Mouse (Mus musculus) gonadal fat pad, adult 2 months (tissue): ENCODE results near the gene Casp8. TPM values are rescaled to one million over a fixed set of nuclear protein-coding genes. Genes with fewer than 3 reads are reported as not detected.
A peak's percentile ranks its signal among the peaks of the same experiment; 100 is the strongest.
"Not testable (repeated sequence)": the region's sequence is repeated elsewhere in the genome, so short reads cannot be mapped to it uniquely, and the experiment has no call there.

Experiments
- DNase-seq: peaks from one replicate; pipeline ENCODE4 v3.0.0-alpha.2; 2012; ENCODE audit warnings: low read depth
- polyA plus RNA-seq: library from polyadenylated mRNA; depleted of rRNA; stranded (reverse); fragments of >200 nt; gene quantifications from 2 replicates; pipeline ENCODE4 v1.2.3, GENCODE M21; 2012; rRNA removed

Gene Casp8
- polyA plus RNA-seq = 7.8 and 10.1 TPM in 2 replicates

DNA sequence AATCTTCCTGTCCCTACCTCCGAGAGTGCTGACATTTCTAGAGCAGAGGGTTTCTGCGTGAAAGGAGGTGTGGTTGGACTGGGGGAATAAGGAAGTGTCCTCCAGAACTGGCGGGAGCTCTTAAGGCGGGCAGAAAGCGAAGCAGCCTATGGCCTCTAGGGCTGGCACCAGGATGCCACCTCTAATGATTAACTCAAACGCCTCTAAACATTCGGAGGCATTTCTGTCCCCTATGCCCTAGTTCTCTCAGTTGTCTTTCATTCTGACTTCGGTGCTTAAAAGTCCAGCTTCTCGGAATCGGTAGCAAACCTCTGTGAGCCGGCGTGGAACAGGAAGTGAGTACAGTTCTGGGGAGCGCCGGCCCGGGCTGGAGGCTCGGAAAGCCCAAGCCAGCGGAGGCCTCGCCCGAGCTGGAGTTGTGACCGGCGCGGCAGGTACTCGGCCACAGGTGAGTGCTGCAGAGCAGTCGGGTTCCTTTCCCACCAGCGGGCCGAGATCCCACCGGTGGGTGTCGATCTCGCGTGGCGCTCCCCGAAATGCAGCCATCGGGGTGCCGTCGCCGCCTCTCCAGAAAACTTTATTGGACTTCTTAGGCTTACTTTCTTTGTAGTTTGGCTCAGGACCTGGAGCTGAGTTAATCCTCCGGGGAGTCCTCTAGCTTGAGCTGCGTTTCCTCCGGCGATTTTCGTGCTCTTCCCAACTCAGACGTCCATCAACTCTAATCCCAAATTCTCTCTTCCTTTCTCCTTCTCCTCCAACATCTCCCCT lies at the start of gene Casp8:
Gene Casp8 (plus strand): TSS at position 84 of the 768 bp plus-strand sequence.
- peak; percentile 56 for DNase-seq

DNA sequence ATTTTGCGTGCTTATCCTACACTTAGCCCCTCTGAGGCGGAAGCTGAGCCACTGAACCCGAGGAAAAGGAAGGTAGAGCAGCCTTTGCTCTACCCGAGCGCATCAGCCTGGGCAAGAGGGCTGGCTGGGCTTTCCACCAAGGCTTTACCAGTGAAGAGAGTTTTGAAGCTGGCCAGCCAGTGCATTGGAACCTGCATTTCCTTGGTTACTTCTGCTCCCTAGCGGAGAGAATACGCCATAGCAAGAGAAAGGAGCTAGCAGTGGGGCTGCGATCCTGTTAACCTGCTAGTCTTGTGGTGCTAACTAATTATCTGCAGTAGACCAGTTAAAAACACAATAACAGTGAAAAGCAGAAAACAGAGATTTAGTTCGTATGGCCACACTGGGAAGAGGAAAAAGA lies 48.3 kb upstream of the Casp8 start:
- no peak for DNase-seq

DNA sequence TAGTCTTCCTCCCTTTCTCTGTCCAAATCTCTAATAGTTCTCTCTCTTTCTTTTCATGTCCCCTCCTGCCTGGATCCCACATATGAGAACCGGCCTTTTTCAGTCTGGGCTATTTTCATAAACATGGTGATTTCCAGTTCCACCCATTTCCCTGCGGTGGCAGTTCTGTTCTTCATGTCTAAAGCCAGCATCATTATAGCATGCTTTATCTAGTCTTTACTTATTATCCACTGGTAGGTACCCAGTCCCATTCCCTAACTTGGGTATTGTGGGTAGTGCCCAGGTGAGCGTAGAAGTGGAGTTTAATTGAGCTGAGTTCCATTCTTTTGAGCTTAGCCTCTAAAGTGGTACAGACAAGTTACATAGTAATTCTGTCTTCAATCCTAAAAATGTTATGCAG lies 35.7 kb upstream of the Casp8 start:
- DNase-seq = no peak

DNA sequence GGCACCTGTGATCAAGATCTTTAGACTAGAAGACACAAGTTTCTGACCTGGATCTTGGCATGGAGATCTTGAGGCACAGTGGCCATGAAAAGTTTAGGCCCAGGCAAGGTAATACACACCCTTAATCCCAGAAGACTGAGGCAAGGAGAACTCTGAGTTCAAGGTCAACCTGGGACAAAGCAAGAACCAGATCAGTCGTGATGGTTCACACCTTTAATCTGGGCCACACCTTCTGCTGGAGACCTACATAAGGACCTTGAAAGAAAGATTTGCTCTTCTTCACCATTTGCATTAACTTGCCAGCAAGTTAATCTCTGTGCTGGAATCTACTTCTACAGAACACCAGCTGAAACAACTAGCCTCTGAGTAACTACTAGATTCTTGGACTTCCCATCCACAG lies 34.6 kb upstream of the Casp8 start:
- no peak for DNase-seq

DNA sequence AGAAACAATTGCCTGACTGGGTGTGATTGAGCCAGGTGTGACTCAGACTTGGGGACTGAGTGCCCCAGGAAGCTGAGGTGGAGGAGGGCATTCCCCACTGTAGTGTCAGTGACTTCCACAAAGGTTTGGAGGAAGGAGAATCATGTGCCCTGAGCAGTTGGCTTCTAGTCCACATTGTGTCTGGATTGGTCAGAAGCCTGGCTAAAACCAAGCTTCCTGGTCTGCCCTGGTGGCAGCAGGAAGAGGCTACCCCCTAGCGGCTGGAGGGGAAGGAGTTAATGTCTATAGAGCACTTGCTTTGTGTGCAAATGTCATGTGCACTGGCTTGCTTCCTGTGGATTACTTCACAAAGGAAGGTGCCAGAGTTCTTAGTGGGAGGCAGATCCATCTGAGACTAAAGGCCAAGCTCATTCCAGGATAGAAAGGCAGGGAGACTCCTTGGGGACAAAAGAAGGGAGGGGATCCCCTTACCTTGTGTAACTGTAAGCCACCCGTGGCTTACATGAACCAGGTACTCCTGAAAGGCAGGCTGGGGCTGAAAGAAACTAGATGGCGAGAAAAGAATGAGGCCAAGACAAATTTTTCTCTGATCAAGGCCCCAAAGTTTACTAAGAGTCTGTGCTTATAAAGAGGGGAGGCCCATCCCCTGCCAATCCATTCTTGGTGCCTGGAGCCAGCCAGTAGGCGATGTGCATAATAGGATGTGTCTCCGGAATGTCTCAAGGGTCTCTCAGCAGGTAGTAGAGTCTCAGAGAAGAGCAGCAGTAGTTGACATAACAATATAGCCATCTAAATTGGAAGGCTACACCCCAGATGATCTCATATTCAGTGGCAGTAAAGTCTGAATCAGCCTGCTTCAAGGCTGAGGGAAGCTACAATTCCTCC lies 33.5 kb upstream of the Casp8 start:
- DNase-seq = not testable (repeated sequence)

DNA sequence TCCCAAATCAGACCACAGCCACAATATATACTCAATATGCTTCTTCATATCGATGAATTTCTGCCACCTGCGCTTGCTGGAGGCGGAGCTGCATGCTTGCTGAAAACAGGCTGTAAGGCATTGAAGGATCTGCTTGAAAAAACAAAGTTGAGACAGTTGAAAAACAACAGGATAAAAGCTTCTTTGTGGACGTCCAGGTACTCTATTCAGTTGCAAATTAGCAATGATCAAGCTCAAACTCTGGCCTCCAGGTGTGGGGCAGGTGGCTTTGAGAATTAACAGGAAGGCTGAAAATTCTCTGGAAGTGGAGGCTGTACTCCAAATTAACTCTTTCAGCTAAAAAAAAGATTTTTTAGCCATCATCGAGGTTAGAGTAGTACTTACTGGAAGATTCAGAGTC lies 32.6 kb upstream of the Casp8 start:
- DNase-seq = no peak

DNA sequence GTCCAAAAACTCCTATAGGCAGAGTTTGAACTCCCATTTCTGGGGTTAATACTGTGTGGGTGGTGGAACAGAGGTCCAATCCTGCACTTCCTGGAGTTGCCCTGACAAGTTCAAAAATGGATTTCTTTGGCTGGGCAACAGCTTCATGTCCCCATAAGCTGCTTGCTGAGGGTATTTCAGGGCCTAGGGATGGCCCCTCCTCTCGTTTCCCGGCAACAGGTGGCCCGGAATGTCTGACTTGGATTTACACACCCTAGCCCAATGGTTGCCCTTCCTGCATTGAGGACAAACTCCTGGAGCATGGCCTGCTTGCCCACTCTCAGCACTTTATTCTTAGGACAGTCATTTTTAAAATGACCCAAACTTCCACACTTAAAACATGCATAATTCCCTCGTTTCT lies 28.7 kb upstream of the Casp8 start:
- DNase-seq = not testable (repeated sequence)

DNA sequence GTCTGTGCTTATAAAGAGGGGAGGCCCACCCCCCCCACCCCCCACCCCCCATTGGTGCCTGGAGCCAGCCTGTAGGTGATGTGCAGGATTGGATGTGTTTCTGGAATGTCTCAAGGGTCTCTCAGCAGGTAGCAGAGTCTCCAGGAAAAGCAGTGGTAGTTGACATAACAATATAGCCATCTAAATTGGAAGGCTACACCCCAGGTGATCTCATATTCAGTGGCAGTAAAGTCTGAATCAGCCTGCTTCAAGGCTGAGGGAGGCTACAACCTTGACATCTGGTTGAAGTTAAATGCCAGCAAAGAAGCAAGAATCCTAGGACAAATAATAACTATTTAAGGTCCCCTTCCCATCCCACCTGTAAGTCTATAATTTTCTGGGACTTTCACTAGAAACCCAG lies 26.0 kb upstream of the Casp8 start:
- DNase-seq = no peak

DNA sequence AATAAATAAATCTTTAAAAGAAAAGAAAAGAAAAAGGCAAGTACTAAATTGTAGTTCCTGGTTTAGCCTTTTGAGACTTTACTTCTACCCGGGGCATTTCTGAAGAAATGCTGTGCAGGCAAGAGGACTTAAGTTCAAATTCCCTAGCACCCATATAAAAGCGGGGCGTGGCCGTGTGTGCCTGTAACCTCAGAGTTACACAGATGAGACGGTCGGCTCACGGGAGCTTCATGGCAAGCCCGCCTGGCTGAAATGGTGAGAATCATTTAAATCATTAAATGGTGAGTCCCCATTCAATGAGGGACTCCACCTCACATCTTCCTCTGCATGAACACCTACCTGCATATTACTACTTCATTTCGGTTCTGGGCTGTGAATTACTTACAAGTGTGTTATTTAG lies 25.5 kb upstream of the Casp8 start:
- no peak for DNase-seq

DNA sequence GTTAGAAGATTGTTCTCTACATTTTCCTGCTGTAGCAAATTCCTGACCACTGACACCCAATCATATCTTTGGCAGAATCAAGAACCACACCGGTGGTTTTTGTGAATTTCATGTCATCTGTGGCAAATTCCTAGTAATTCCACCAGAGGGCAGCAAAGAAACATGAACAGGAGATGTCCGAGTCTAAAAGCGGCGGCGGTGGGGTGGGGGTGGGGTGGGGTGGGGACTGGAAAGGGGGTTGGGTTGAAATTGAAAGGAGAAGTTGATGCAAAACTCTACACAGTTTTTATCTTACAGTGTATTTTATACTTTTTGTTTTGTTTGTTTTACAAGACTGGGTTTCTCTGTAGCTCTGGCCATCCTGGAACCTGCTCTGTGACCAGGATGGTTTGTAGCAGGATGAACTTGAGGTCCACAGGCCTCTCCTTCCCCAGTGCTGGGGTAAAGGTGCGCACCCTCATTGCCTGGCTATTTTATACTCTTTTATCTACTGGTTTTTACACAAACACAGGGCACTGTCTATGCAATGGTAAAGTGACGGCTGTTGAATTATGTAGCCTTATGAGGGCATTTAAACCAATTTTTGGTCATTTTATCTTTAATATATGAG lies 25.0 kb upstream of the Casp8 start:
- DNase-seq = no peak

DNA sequence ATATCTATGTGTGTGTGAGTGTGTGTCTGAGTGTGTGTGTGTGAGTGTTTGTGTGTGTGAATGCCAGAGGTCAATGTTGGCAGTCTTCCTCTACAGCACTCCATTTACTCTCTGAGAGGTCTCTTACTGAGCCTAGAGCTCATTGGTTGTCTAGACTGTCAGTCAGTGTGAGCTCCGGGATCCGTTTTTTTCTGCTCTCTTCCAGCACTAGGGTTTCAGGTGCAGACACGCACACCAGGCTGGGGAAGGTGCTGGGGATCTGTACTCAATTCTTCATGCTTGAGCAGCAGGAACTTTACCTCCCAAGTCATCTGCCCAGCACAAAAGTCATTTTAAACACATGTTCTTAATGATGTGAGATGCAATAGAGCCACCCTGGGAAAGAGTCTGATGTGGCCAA lies 23.1 kb upstream of the Casp8 start:
- DNase-seq = no peak

DNA sequence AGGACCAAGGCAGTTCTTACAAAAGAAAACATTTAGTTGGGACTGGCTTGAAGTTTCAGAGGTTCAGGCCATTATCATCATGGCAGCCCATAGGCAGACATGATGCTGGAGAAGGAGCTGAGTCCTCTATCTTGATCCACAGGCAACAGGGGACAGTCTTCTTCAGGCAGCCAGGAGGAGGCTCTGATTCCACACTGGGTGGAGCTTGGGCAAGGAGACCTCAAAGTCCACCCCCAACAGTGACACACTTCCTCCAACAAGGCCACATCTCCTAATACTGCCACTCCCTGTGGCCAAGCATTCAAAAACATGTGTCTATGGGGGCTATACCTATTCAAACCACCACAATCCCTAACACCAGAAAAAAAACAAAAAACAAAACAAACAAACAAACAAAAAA lies 21.9 kb upstream of the Casp8 start:
- no peak for DNase-seq

DNA sequence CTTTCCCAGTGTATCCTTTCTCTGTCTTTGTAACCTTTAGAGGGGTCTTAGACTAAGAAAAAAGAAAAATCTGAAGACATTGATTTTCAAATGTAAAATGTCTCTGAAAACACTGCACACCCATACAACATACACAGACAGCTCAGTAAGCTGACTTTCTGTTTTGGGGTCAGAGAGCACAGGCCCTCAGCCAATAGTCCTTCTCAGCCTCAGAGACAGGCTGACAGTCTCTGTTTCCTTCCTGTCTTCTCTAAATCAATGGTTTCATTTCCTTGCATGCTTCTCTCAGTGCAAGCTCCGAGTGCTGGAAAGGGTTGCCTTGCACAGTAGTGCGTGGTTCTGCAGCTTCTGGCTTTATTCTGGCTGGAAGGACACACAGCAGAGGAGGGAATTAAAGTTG lies 21.3 kb upstream of the Casp8 start:
- DNase-seq = no peak

DNA sequence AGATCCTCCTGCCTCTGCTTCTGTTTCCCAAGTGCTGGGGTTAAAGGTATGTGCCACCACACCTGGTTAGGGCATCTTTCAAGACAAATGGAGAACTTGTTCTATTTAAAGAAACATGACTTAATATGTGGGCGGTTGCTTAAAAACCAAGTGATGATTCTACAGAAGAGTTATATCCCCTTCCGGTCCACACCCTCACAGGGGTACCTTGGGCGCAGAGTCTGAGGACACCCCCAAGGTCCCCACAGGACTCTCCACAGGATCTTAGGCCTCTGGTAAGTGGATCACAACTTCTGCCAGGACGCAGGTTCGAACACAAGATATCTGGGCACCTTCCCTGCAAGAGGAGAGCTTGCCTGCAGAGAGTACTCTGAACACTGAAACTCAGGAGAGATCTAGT lies 19.8 kb upstream of the Casp8 start:
- DNase-seq = no peak

DNA sequence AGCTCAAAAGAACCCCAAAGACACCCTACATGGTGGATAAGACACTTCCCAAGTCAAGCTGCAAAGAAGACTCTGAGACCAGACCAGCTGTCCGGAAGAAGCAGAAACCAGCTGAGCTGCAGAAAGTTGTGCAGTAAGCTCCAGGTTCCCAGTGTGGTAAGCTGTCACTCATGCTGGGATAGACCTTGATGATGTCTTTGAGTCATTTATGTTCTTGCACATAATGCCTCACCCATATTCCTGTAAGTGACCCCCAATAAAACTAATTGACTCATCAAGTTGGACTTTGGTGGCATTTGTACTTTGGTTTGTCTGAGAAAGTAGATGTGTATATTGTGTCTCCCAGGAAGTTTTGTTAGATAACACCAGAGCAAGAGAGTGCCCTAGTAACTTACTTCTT lies 17.6 kb upstream of the Casp8 start:
- DNase-seq = no peak

DNA sequence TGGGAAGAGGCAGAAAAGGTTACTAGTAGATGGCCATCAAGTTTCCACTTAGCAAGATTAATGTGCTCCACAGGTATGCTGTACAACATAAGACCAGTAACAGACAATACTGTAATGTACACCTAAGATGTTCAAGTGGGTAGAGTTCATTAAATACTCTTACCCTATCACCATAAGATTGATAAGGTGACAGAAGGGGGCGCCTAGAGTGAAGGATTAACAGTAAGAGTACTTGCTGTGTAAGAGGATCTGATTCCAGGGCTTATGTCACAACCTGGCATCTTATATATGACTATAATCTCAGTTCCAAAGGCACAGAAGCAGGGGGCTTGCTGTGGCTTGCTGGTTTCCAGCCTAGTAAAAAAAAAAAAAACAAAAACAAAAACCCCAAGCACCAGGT lies 16.9 kb upstream of the Casp8 start:
- no peak for DNase-seq

DNA sequence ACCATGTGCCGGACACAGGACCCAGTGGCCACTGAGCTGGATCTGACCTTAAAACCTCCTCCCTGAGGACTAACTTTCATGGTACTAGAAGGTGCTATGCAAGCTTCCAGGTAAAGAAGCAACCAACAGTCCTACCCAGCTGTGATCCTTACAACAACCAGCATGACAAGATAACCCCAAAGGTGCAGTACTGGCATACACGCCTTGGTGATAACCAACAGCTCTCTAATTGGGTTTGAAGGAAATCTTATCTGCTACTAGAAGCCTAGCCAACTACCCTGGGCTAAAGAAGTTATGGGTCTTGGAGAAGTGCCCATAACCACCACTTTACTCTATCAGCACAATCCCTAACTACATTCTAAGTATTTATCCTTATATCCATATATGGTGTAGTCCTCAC lies 8.9 kb upstream of the Casp8 start:
- DNase-seq = no peak

DNA sequence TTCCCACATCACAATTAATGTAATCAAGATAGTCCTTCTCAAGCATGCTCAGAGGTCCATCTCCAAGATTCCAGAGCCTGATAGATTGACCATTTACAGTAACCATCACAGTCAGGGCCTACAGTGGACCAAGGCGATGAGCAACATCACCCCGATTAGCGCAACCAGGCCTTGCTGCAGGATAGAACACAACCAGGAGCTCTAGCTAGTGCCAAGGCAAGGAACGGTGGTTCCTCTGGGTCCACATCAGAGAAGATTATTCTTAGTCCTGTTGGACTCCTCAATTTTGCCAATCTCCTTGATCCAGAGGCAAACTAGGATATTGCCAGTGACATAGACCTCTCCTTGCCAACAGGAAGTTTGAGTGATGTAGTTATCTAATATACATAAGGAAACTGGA lies 6.8 kb upstream of the Casp8 start:
- no peak for DNase-seq

DNA sequence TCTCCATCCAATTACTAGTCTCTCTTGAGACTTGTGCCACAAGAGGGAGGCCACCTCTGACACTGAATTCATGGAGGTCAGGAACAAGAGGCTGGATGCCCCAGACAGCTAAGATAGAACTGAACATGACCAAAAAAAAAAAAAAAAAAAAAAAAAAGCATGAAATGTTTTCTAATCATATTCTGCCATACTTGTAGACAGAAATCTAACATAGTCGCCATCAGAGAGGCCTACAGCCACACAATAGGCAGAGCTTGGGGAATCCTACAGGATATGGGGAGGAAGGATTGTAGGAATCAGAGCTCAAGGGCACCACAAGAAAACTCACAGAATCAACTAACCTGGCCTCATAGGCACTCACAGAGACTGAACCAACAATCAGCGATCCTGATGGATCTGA lies 469 bp upstream of the Casp8 start:
- no peak for DNase-seq

DNA sequence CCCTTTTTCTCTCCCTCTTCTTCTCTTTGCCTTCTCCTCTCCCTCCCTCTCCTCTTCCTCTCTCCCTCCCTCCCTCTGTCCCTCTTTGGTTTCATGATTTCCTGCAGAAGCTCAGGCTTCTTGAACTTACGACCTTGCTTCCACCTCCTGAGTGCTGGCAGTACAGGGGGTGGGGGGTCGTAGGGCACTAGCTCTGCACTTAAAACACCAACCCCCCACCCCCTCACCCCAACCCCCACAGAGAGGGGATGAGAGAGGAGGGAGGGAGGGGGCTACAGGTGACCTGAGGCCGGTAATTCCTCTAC lies 837 bp downstream of the Casp8 start:
- DNase-seq = no peak

DNA sequence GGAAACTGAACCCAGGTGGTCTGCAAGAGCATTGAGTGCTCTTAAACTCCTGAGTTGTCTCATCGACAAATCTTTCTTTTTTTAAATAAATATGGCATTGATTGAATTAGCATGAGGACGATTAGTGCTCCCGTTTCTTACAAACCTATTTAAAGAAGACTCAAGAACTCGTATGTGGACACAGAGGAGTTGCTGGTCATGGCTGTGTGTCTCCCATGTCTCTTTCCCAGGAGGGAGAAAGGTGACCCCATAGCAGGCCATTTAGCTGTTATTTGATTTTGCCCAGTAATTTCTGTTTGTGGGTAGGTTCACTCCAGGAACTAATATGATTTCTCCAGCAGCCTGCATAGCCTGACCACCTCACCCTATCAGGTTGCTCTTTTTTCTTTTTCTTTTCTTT lies 1.7 kb downstream of the Casp8 start:
- no peak for DNase-seq

DNA sequence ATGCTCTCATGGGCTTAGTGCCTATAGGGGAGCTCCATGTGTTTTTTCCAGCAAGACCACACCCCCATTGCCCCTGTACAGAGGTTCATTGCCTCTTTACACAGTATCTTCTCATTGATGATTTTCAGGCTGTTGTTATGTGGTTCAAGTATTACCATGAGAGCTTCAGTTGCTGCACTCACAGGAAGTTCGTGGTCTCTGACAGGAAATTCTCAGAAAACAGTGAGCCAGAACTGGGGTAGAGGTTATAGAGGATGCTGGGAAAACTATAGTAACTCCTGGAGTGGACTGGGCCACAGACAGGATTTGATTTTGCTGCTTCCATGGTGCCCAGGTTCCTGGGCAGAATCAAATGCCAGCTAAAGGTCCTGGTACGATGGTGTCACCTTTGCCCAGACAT lies 2.2 kb downstream of the Casp8 start:
- DNase-seq = no peak

DNA sequence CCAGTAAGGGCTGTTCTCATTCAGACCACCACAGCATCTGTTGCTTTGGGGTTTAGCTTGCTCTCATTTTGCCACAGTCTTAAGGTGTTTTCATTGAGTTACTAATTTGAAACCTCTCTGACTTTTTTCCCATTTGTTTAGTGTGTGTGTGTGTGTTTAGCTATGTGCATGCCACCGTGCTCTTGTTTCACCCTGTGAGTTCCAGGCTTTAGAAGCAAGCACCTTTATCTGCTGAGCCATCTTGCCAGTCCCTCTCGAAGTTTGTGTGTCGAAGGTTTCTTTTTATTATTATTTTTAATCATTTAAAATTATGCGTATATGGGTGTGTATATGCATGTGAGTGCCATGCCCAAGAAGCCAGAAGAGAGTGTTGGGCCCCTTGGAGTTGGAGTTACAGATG lies 3.7 kb downstream of the Casp8 start:
- DNase-seq = no peak
